Mouse (Mus musculus) adrenal gland (tissue): ENCODE measurements around the gene Itk.

Experiments used
- intact Hi-C: fragments of 180-260 bp; cut with DNase I; formaldehyde crosslinking; loops from one replicate; pipeline ENCODE4 v1.15.1; 2025

Gene Itk

DNA sequence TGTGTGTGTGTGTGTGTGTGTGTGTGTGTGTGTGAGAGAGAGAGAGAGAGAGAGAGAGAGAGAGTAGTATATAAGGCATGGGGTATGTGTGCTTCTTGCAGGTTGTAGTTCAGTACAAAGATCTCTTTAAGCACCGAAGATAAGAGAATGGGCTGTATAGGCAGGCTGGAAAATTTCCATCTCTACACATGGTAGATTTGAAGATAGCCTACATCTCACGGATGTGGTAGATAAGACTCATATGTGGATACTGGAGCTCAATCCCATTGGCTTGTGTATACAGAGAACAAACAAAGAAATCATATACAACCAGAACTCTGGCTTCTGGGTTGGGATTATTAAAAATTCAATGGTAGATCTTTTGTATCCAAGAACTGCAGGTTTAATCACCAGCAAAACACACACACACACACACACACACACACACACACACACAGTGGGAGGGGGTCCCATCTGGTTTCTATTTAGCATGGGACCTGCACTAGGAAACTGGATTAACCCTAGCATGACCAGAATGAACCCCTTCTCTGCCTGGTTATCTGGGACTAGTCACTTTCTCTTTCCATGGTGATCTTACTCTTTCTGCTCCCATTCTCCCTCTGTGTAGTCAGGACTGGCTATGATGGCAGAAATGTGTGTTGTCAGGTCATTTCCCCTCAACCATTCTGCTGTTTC is 28.2 kb downstream of the Itk start:
- intact Hi-C loops: no loop called here

GRCm38 (mm10) chr11:46358369-46358768 is 30.9 kb downstream of the Itk start:
- intact Hi-C loops: no loop called here

GRCm38 (mm10) chr11:46349681-46350410 is 39.5 kb downstream of the Itk start:
- intact Hi-C loops: no loop called here

GRCm38 (mm10) chr11:46348416-46348815 is 40.9 kb downstream of the Itk start:
- intact Hi-C loops: no loop called here

DNA sequence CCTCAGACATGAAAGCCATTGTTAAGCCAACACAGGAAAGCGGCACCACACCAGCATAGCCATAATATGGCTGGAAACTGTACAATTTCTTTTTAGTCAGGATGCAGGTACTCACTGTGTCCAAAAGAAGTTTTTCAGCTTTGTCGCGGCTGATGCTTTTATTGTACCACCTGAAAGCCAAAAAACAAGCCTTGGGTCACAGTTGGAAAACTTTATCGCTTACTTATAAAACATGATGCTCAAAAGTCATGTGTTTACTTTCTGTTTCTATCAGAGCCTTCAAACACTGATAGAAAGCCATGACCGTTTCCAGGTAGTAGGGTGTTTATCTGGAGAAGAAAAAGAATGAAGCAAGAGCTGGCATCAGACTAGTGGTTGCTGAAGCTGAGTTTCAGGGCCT is 41.6 kb downstream of the Itk start:
- intact Hi-C loops: no loop called here

GRCm38 (mm10) chr11:46343886-46344546 is 45.3 kb downstream of the Itk start:
- intact Hi-C loops: no loop called here

GRCm38 (mm10) chr11:46341960-46342359 is 47.4 kb downstream of the Itk start:
- intact Hi-C loops: no loop called here

DNA sequence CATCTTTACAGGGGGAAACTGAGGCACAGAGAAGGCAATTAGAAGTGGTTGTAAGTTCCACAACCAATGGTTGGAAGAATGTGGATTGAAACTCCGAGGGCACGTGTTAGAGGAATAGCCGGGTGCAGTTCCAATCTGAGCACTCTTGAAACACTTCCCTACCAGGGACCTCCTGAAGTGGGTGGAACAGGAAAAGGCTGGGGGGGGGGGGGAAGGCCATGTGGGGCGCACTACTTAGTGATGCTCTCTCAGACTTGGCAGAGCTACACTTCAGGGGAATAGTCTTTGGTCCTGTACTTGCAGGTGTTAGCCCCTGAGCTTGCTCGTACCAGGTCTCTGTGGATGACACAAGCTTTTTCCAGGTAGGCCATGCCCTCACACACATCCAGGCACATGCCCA is 53.3 kb downstream of the Itk start:
- intact Hi-C loops: no loop called here

- intact Hi-C loops: no loop called here
Measured at GRCm38 (mm10) chr11:46332217-46332616, 57.1 kb downstream of the Itk start.

- intact Hi-C loops: loop anchor here (5.0 kb wide), 1 partner anchor 59 kb away; no protein-coding TSS in a partner anchor
Measured at GRCm38 (mm10) chr11:46326271-46327015, 62.9 kb downstream of the Itk start.

- intact Hi-C loops: no loop called here
Measured at GRCm38 (mm10) chr11:46321559-46321958, 67.8 kb downstream of the Itk start.

GRCm38 (mm10) chr11:46314534-46314933 is 74.8 kb downstream of the Itk start:
- intact Hi-C loops: loop anchor here (5.0 kb wide), 2 partner anchors 42 to 118 kb away; no protein-coding TSS in a partner anchor

- intact Hi-C loops: loop anchor here (5.0 kb wide), 2 partner anchors 42 to 118 kb away; no protein-coding TSS in a partner anchor
Measured at GRCm38 (mm10) chr11:46313851-46314250, 75.5 kb downstream of the Itk start.

DNA sequence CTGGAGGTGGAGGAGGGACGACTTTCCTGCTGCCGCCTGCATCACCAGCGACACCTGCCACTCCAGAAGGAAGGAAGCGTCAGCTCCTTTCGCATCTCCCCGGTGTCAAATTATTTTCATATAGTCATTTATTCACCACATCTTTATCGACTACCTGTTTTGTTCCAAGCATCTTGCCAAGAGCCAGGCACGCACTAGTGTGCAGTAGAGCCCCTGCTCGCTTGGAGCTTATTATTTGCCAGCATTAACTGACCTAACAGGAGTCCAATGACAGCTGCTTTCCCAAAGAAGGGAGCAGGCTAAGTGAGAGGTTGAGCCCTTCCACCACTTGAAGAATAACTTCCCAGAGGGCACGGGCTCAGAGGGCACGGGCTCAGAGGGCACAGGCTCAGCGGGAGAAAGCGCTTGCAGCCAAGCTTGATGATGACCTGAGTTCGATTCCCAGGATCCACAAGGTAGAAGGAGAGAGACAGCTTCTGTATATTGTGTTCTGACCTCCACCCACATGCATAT is 76.7 kb downstream of the Itk start, which contains the start of gene Cyfip2:
Gene Cyfip2 (minus strand): TSS at position 337 of the 513 bp plus-strand sequence.
- intact Hi-C loops: loop anchor here (5.0 kb wide), 2 partner anchors 40 to 120 kb away; no protein-coding TSS in a partner anchor

GRCm38 (mm10) chr11:46311703-46312522 is 77.4 kb downstream of the Itk start:
- intact Hi-C loops: loop anchor here (5.0 kb wide), 2 partner anchors 40 to 120 kb away; no protein-coding TSS in a partner anchor

DNA sequence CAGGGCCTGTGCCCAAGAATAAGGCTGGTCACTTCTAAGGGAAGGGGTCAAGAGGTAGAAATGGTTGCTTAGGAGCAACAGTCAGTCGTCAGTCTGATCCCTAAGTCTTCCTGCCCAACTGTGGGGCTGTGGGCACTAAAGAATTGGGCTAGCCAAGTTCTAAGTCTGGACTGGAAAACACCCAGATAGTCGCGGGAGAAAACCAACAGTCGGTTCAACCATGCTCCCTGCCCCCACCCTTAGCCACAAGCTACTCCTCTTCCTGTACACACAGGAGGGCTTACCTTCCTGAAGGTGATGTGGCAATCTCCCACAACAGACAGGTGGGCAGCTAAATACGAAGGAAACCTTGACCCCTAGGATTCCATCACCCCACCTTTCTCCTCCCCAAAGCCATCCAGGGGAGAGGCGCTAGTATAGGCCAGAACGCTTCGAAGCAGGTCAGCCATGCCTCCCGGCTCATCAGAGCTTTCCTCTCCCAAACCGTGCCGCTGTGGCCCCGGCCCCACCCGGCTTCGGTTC is 78.1 kb downstream of the Itk start:
- intact Hi-C loops: loop anchor here (5.0 kb wide), 2 partner anchors 39 to 121 kb away; no protein-coding TSS in a partner anchor

DNA sequence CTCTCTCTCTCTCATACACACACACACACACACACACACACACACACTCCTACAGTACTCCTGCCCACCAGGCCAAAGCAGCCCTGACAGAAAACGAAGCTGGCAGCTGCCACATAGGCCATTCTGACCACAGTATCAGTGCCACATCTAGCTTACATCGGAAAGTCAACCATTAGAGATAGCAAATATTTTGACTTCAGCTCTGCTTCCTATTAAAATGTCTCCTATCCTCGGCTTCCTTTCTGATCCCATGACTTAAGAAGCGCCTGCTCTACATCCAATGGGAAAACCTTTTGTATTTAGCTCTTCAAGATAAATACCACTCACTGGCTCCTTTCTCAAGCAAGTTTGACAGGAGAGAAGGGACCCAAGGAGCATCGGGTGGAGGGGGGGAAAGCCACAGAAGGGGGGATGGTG is 78.7 kb downstream of the Itk start:
- intact Hi-C loops: loop anchor here (5.0 kb wide), 2 partner anchors 38 to 122 kb away; no protein-coding TSS in a partner anchor

- intact Hi-C loops: loop anchor here (5.0 kb wide), 2 partner anchors 38 to 122 kb away; no protein-coding TSS in a partner anchor
Measured at GRCm38 (mm10) chr11:46309808-46310555, 79.3 kb downstream of the Itk start.
